Mouse (Mus musculus): Measurements from ENCODE around the gene Map3k14.

- no peak for TF ChIP-seq CTCF (IDR thresholded peaks at IDR 0.05; ENCODE audit: extremely low read depth, insufficient read length, insufficient replicate concordance, low read depth, low read length)
- TF ChIP-seq POLR2A (IDR thresholded peaks at IDR 0.05; ENCODE audit: low read depth, low read length) = no peak
Observed at GRCm38 (mm10) chr11:103171703-103172391, 95.4 kb downstream of the Map3k14 start.

Data from small intestine, adult 2 months (tissue).